Mouse (Mus musculus) MEL (cell line): ENCODE results near the gene Cdc42ep3. TPM values are rescaled to one million over a fixed set of nuclear protein-coding genes. Genes with fewer than 3 reads are reported as not detected.

ENCODE experiments used
- DNase-seq: peaks from one replicate; pipeline ENCODE4 v3.0.0; 2011; ENCODE audit warnings: low read depth, low spot score
- H3K27ac ChIP-seq: 2 replicates; pipeline ENCODE4 v1.5.1; 2012; ENCODE audit warnings: low read depth, mild to moderate bottlenecking, control low read depth, low read length, moderate library complexity; ENCODE audit not compliant: control insufficient read depth
- H3K27me3 ChIP-seq, 2 experiments: fragments of 150-350 bp in 1 of 2; sonication (generic) in 1 of 2; 2 replicates each; pipeline ENCODE4 v1.6.1; 2012; ENCODE audit warnings: low read length in 2 of 2, mild to moderate bottlenecking in 2 of 2, improper control_type of control experiment in 1 of 2, moderate library complexity in 1 of 2; ENCODE audit not compliant: insufficient read depth in 2 of 2, control insufficient read depth in 1 of 2
- H3K36me3 ChIP-seq, 2 experiments: 2 replicates each; pipeline ENCODE4 v1.6.1; 2012 to 2014; ENCODE audit warnings: low read length in 2 of 2, improper control_type of control experiment in 1 of 2, inconsistent platforms in 1 of 2, mild to moderate bottlenecking in 1 of 2; ENCODE audit not compliant: insufficient read depth in 2 of 2, control insufficient read depth in 1 of 2
- H3K4me1 ChIP-seq, 2 experiments: fragments of 150-350 bp in 1 of 2; sonication (generic) in 1 of 2; 2 replicates each; pipeline ENCODE4 v1.6.1; 2012; ENCODE audit warnings: low read length in 2 of 2, improper control_type of control experiment in 1 of 2, mild to moderate bottlenecking in 1 of 2; ENCODE audit not compliant: insufficient read depth in 2 of 2, control insufficient read depth in 1 of 2
- H3K4me3 ChIP-seq, 2 experiments: fragments of 150-350 bp in 1 of 2; sonication (generic) in 1 of 2; 2 replicates each; pipeline ENCODE4 v1.5.1; 2012; ENCODE audit warnings: low read depth in 2 of 2, low read length in 2 of 2, mild to moderate bottlenecking in 2 of 2, moderate library complexity in 2 of 2, control low read depth in 1 of 2, improper control_type of control experiment in 1 of 2; ENCODE audit not compliant: control insufficient read depth in 1 of 2, insufficient read depth in 1 of 2
- H3K79me2 ChIP-seq: 2 replicates; pipeline ENCODE4 v1.6.1; 2012; ENCODE audit warnings: mild to moderate bottlenecking, low read length, moderate library complexity; ENCODE audit not compliant: control insufficient read depth, poor library complexity, insufficient read depth
- H3K9ac ChIP-seq: 2 replicates; pipeline ENCODE4 v1.6.1; 2012; ENCODE audit warnings: low read depth, mild to moderate bottlenecking, control low read depth, low read length, moderate library complexity; ENCODE audit not compliant: control insufficient read depth, poor library complexity, severe bottlenecking
- H3K9me3 ChIP-seq: fragments of 150-350 bp; sonication (generic); replicated peaks from 2 replicates; pipeline ENCODE4 v1.6.1; 2012; ENCODE audit warnings: mild to moderate bottlenecking, low read length, improper control_type of control experiment, moderate library complexity; ENCODE audit not compliant: insufficient read depth
- CHD1 ChIP-seq: IDR thresholded peaks from 2 replicates; pipeline ENCODE4 v1.6.1; 2012; ENCODE audit warnings: low read depth, mild to moderate bottlenecking, inconsistent platforms, low read length, improper control_type of control experiment
- CHD2 ChIP-seq: IDR thresholded peaks from 2 replicates; pipeline ENCODE4 v1.6.1; 2011; ENCODE audit warnings: low read length, improper control_type of control experiment
- E2F4 ChIP-seq: IDR thresholded peaks from 2 replicates; pipeline ENCODE4 v1.6.1; 2011; ENCODE audit warnings: low read depth, low read length, improper control_type of control experiment, borderline replicate concordance
- EP300 ChIP-seq, 2 experiments: IDR thresholded peaks; 2 replicates each; pipeline ENCODE4 v1.6.1; 2011; ENCODE audit warnings: improper control_type of control experiment in 2 of 2, low read length in 2 of 2, low read depth in 1 of 2, mild to moderate bottlenecking in 1 of 2
- ETS1 ChIP-seq: IDR thresholded peaks from 2 replicates; pipeline ENCODE4 v1.6.1; 2012; ENCODE audit warnings: low read depth, mild to moderate bottlenecking, inconsistent platforms, low read length, improper control_type of control experiment, moderate library complexity
- GABPA ChIP-seq: IDR thresholded peaks from 2 replicates; pipeline ENCODE4 v1.6.1; 2012; ENCODE audit warnings: low read depth, mild to moderate bottlenecking, inconsistent platforms, low read length, improper control_type of control experiment, moderate library complexity
- KAT2A ChIP-seq: conservative IDR thresholded peaks from 2 replicates; pipeline ENCODE4 v1.6.1; 2012; ENCODE audit warnings: low read depth, low read length, improper control_type of control experiment, inconsistent platforms
- MAFK ChIP-seq: IDR thresholded peaks from 2 replicates; pipeline ENCODE4 v1.6.1; 2011; ENCODE audit warnings: low read depth, mild to moderate bottlenecking, low read length, improper control_type of control experiment, borderline replicate concordance
- MXI1 ChIP-seq: IDR thresholded peaks from 2 replicates; pipeline ENCODE4 v1.6.1; 2011; ENCODE audit warnings: mild to moderate bottlenecking, low read depth, low read length, improper control_type of control experiment
- NRF1 ChIP-seq: IDR thresholded peaks from 2 replicates; pipeline ENCODE4 v1.6.1; 2014; ENCODE audit warnings: low read depth, mild to moderate bottlenecking, inconsistent platforms, low read length, improper control_type of control experiment, moderate library complexity; ENCODE audit not compliant: poor library complexity, insufficient read depth, severe bottlenecking
- POLR2AphosphoS2 ChIP-seq: IDR thresholded peaks from 2 replicates; pipeline ENCODE4 v1.6.1; 2011; ENCODE audit warnings: low read length, improper control_type of control experiment
- POLR2AphosphoS5 ChIP-seq: IDR thresholded peaks from 2 replicates; pipeline ENCODE4 v1.6.1; 2012; ENCODE audit warnings: low read depth, borderline replicate concordance, mild to moderate bottlenecking, inconsistent platforms, low read length, moderate library complexity, mixed read lengths
- RCOR1 ChIP-seq: IDR thresholded peaks from 2 replicates; pipeline ENCODE4 v1.6.1; 2012; ENCODE audit warnings: low read depth, mild to moderate bottlenecking, inconsistent platforms, low read length, improper control_type of control experiment
- SMC3 ChIP-seq: IDR thresholded peaks from 2 replicates; pipeline ENCODE4 v1.6.1; 2011; ENCODE audit warnings: low read depth, low read length, improper control_type of control experiment
- TAL1 ChIP-seq: IDR thresholded peaks from 2 replicates; pipeline ENCODE4 v1.6.1; 2012; ENCODE audit warnings: mild to moderate bottlenecking, inconsistent platforms, low read length, moderate library complexity, mixed read lengths
- TCF12 ChIP-seq: IDR thresholded peaks from 2 replicates; pipeline ENCODE4 v1.6.1; 2014; ENCODE audit warnings: low read depth, mild to moderate bottlenecking, inconsistent platforms, low read length, improper control_type of control experiment, moderate library complexity
- UBTF ChIP-seq: IDR thresholded peaks from 2 replicates; pipeline ENCODE4 v1.6.1; 2012; ENCODE audit warnings: low read depth, mild to moderate bottlenecking, inconsistent platforms, low read length, improper control_type of control experiment, moderate library complexity, borderline replicate concordance; ENCODE audit not compliant: insufficient read depth
- USF1 ChIP-seq: IDR thresholded peaks from 2 replicates; pipeline ENCODE4 v1.6.1; 2014; ENCODE audit warnings: low read depth, mild to moderate bottlenecking, inconsistent platforms, low read length, improper control_type of control experiment, moderate library complexity
- USF2 ChIP-seq, 2 experiments: IDR thresholded peaks; 2 replicates each; pipeline ENCODE4 v1.6.1; 2011 to 2012; ENCODE audit warnings: improper control_type of control experiment in 2 of 2, low read length in 2 of 2, borderline replicate concordance in 1 of 2, inconsistent platforms in 1 of 2, low read depth in 1 of 2, mild to moderate bottlenecking in 1 of 2; ENCODE audit not compliant: insufficient read depth in 1 of 2
- ZC3H11A ChIP-seq: IDR thresholded peaks from 2 replicates; pipeline ENCODE4 v1.6.1; 2012; ENCODE audit warnings: low read depth, mild to moderate bottlenecking, inconsistent platforms, low read length, improper control_type of control experiment
- ZKSCAN1 ChIP-seq: IDR thresholded peaks from 2 replicates; pipeline ENCODE4 v1.6.1; 2012; ENCODE audit warnings: low read depth, mild to moderate bottlenecking, inconsistent platforms, low read length, improper control_type of control experiment, moderate library complexity
- ZMIZ1 ChIP-seq: IDR thresholded peaks from 2 replicates; pipeline ENCODE4 v1.6.1; 2012; ENCODE audit warnings: low read depth, mild to moderate bottlenecking, inconsistent platforms, low read length, improper control_type of control experiment, moderate library complexity
- polyA plus RNA-seq, 2 experiments: library from polyadenylated mRNA; stranded (reverse) in 1 of 2; unstranded in 1 of 2; fragments of >175 nt in 1 of 2; fragments of >200 nt in 1 of 2; gene quantifications; 2 replicates each; pipeline versions ENCODE4 v1.2.1 to v1.2.4; 2012; ENCODE audit warnings: low replicate concordance in 2 of 2, low read depth in 1 of 2; ENCODE audit not compliant: insufficient read length in 2 of 2, insufficient read depth in 1 of 2, missing spikeins in 1 of 2
- total RNA-seq: library from RNA; depleted of rRNA; stranded (reverse); fragments of 300-350 nt; gene quantifications from 2 replicates; pipeline ENCODE4 v1.2.3, GENCODE M21; 2012

Gene Cdc42ep3
- total and polyA plus RNA-seq, 3 experiments, result 4.2 to 8.4 TPM; not detected in 1

DNA sequence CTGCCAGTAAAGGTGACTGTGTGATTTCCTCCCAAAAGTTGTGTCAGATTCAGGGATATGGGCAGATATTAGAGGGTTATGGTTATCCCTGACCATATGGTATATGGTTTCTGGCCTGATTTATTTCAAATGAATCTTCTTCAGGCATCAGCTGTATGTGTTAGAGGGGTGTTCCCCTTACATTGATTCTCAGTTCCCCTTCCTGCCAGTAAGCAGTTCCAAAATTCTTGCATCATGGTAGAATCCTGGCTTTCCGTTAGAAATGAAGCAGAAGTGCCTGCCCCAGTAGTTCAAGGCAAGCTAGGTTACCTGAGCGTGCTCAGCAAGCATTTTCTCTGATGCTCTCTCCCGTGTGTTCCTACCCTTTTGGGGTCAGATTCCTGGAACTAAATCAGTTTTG is 51.7 kb downstream of the Cdc42ep3 start:
- no peaks in the 10 kb centered on the region for H3K9me3 ChIP-seq
- H3K79me2 ChIP-seq, result no peaks in the 10 kb centered on the region
- no peak overlapping the region for H3K4me3 ChIP-seq
- H3K27me3 ChIP-seq, result no peaks in the 10 kb centered on the region
- H3K4me1 ChIP-seq, result no peaks in the 10 kb centered on the region
- no peak overlapping the region for H3K27ac ChIP-seq
- DNase-seq, result no peak
- TF ChIP-seq NRF1 (no peak), ZKSCAN1 (no peak), USF2 (IDR thresholded peaks at IDR 0.05; ENCODE audit: borderline replicate concordance in 1 of 2, insufficient read depth in 1 of 2, low read depth in 1 of 2, low read length in 2 of 2) (no peak), MXI1 (no peak), TCF12 (no peak), GABPA (no peak), RCOR1 (no peak), ZMIZ1 (no peak), POLR2AphosphoS2 (no peak), KAT2A (no peak), SMC3 (no peak), CHD1 (no peak), POLR2AphosphoS5 (no peak), MAFK (no peak), UBTF (no peak), ETS1 (no peak), ZC3H11A (no peak), EP300 (IDR thresholded peaks at IDR 0.05; ENCODE audit: low read depth in 1 of 2, low read length in 2 of 2) (no peak)
- no peak overlapping the region for H3K9ac ChIP-seq
- H3K36me3 ChIP-seq, result no peaks in the 10 kb centered on the region

DNA sequence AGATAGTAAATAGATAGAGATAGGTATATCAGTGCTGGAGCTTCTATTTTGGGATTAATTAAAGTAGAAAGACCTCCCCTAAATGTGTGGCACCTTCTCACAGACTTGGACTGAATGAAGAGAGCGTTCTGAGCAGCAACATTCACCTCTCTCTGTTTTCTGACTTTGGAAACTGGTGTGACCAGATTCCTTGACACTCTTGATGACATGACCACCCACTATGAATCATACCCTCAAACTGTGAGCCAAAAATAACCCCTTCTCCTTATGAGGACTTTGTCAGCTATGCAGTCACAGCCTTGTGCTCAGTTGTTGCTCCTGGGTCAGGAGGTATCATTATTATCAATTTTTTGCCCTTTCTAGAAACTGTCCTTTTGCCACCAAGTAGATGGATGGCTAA is 55.0 kb downstream of the Cdc42ep3 start:
- DNase-seq, result no peak
- H3K79me2 ChIP-seq, result no peaks in the 10 kb centered on the region
- H3K9ac ChIP-seq, result no peak overlapping the region
- H3K27me3 ChIP-seq, result no peaks in the 10 kb centered on the region
- H3K4me3 ChIP-seq, result no peak overlapping the region
- TF ChIP-seq E2F4 (no peak), MXI1 (no peak), CHD1 (no peak), CHD2 (no peak), TAL1 (no peak), POLR2AphosphoS5 (no peak), USF1 (no peak), USF2 (IDR thresholded peaks at IDR 0.05; ENCODE audit: borderline replicate concordance in 1 of 2, insufficient read depth in 1 of 2, low read depth in 1 of 2, low read length in 2 of 2) (no peak)
- no peaks in the 10 kb centered on the region for H3K9me3 ChIP-seq
- H3K36me3 ChIP-seq, result no peaks in the 10 kb centered on the region
- no peaks in the 10 kb centered on the region for H3K4me1 ChIP-seq
- H3K27ac ChIP-seq, result no peak overlapping the region
